Mouse (Mus musculus): ENCODE data around the gene Osgin1.

GRCm38 (mm10) chr8:119449627-119450026 lies 15.7 kb downstream of the Osgin1 start:
- TF ChIP-seq CTCF (IDR thresholded peaks at IDR 0.05; ENCODE audit: low read depth) (no peak), EP300 (IDR thresholded peaks at IDR 0.05; ENCODE audit: low read depth) (no peak)
